12 mouse cellular contexts compared by ENCODE assay signal in the genomic region with DNA sequence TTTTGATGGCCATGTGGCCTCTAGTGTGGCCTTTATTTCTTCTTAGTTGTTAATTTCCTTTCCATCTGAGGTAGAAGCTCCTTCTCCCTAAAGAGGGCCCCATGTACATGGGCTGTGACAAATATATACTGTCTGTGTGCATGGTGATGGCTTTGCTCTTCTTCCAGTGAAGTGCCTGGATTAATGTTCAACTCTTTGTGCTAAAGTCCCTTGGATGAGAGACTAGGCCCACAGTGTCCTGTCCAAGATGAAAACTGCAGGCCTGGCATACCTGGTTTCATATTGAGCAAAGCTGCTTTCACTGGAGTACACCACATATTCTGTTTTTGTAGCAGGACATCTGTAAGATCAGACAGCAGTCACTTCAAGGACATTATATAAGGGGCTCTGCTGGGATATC.
"Had no signal": no experiment of that assay in that cellular context is flagged by ENCODE, and none has a peak within 500 bp of the region (broad histone marks: within the 10 kb centered on the region; RNA-seq: fewer than 3 reads in every experiment).

No protein-coding gene starts in this region.

- H3K4me2 ChIP-seq: hindbrain, embryonic 13.5 days; limb, embryonic 13.5 days; liver, embryonic 13.5 days; midbrain, embryonic 12.5 days; neural tube, embryonic 13.5 days had no signal

- H3K9me3 ChIP-seq: hindbrain, embryonic 13.5 days; limb, embryonic 13.5 days; liver, embryonic 13.5 days; midbrain, embryonic 12.5 days; neural tube, embryonic 13.5 days had no signal

- H3K27me3 ChIP-seq: hindbrain, embryonic 13.5 days; limb, embryonic 13.5 days; liver, embryonic 13.5 days; midbrain, embryonic 12.5 days; neural tube, embryonic 13.5 days had no signal

- DNase-seq: left cerebral cortex, postnatal 4 days; liver, embryonic 13.5 days; lung, adult 18-20 months; retina, postnatal 1 day; thymus, postnatal 4 days had no signal

- ATAC-seq: hindbrain, postnatal 0 days; midbrain, embryonic 16.5 days had no signal

- H3K9ac ChIP-seq: hindbrain, embryonic 13.5 days; limb, embryonic 13.5 days; liver, embryonic 13.5 days; midbrain, embryonic 12.5 days; neural tube, embryonic 13.5 days had no signal

- H3K27ac ChIP-seq: hindbrain, embryonic 13.5 days; hindbrain, postnatal 0 days; layer of hippocampus, adult 2 months; limb, embryonic 13.5 days; liver, embryonic 13.5 days; midbrain, embryonic 12.5 days; neural tube, embryonic 13.5 days had no signal

- H3K36me3 ChIP-seq: hindbrain, embryonic 13.5 days; limb, embryonic 13.5 days; liver, embryonic 13.5 days; midbrain, embryonic 12.5 days; neural tube, embryonic 13.5 days had no signal

- H3K4me3 ChIP-seq: hindbrain, embryonic 13.5 days; layer of hippocampus, adult 2 months; limb, embryonic 13.5 days; liver, embryonic 13.5 days; midbrain, embryonic 12.5 days; neural tube, embryonic 13.5 days had no signal

- H3K4me1 ChIP-seq: hindbrain, embryonic 13.5 days; limb, embryonic 13.5 days; liver, embryonic 13.5 days; midbrain, embryonic 12.5 days; neural tube, embryonic 13.5 days had no signal
